Mouse (Mus musculus): ENCODE data around the gene Smim6. TPM values are rescaled to one million over a fixed set of nuclear protein-coding genes. Genes with fewer than 3 reads are reported as not detected.

The Smim6 gene
- polyA plus RNA-seq, 1 experiment from 2014 or later: 185 TPM

DNA sequence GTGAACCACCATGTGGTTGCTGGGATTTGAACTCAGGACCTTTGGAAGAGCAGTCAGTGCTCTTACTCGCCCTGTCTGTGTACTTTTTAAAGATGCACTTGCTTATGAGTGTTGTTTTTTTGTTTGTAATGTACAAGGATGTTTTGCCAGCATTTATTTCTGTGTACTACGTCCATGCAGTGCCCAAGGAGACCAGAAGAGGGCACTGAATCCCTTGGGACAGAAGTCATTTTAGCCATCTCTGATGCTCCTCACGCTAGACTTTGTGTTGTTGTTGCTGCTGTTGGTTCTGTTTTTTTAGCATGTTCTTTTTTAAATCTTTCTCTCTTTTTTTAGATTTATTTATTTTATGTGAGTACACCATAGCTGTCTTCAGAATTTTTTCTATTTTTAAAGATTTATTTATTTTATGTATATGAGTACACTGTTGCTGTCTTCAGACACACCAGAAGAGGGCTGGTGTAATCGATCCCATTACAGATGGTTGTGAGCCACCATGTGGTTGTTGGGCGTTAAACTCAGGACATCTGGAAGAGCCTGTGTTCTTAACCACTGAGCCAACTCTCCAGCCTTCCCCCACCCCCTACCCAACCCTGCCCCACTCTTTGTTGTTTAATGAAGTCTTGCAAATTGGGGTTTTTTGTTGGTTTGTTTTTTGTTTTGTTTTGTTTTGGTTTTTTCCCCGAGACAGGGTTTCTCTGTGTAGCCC lies 8.4 kb downstream of the Smim6 start:
- Histone ChIP-seq H3K27ac (replicated peaks) (no peak overlapping the region), H3K9me3 (ENCODE audit: control insufficient read depth, low read length) (no peaks in the 10 kb centered on the region), H3K4me1 (replicated peaks; ENCODE audit: control insufficient read depth, insufficient read depth) (no peaks in the 10 kb centered on the region), H3K9ac (ENCODE audit: low read length) (no peak overlapping the region), H3K27me3 (ENCODE audit: control insufficient read depth, insufficient read depth, low read length) (no peaks in the 10 kb centered on the region), H3K4me3 (ENCODE audit: low read depth, low read length) (no peak overlapping the region), H3K4me2 (replicated peaks; ENCODE audit: low read depth) (no peak overlapping the region), H3K36me3 (ENCODE audit: control insufficient read depth, insufficient read depth, low read length) (peaks cover 13% of the 10 kb centered on the region; the same call in 1 of the 2 replicates)
- TF ChIP-seq EP300 (optimal IDR thresholded peaks at IDR 0.05) (no peak), CTCF (IDR thresholded peaks at IDR 0.05; ENCODE audit: low read depth) (peak; percentile 85)
- DNase-seq (ENCODE audit: low spot score) (peak; percentile 63), ATAC-seq (ENCODE audit: low FRiP score, low TSS enrichment) (no peak)
- 42% methylated on average over 6 of the region's 6 CpGs for WGBS

DNA sequence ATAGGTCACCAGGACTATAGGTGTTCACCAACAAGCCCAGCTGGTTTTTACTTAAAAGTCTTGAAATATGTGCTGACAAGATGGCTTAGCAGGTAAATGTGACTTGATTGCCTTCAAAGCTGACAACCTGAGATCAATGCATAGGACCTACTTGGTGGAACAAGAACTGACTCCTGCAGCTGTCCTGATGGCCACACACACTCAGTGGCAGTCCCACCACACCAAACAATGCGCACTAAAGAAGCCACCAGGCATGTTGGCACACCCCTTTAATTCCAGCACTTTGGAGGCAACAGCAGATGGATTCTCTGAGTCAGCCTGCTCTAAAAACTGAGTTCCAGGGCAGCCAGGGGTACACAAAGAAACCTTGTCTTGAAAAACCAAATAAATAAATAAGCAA lies 10.2 kb downstream of the Smim6 start:
- ATAC-seq (ENCODE audit: low FRiP score, low TSS enrichment): no peak
- no peaks in the 10 kb centered on the region for H3K9me3 ChIP-seq (ENCODE audit: control insufficient read depth, low read length)
- H3K27me3 ChIP-seq (ENCODE audit: control insufficient read depth, insufficient read depth, low read length): no peaks in the 10 kb centered on the region
- no peak for DNase-seq (ENCODE audit: low spot score)
- no peak overlapping the region for H3K9ac ChIP-seq (ENCODE audit: low read length)
- H3K4me2 ChIP-seq (replicated peaks; ENCODE audit: low read depth): no peak overlapping the region
- H3K36me3 ChIP-seq (ENCODE audit: control insufficient read depth, insufficient read depth, low read length): peaks cover 10% of the 10 kb centered on the region; the same call in 1 of the 2 replicates
- no peaks in the 10 kb centered on the region for H3K4me1 ChIP-seq (replicated peaks; ENCODE audit: control insufficient read depth, insufficient read depth)
- no peak overlapping the region for H3K4me3 ChIP-seq (ENCODE audit: low read depth, low read length)
- H3K27ac ChIP-seq (replicated peaks): no peak overlapping the region
- WGBS: 96% methylated on average over 1 of the region's 1 CpGs
- TF ChIP-seq EP300 (optimal IDR thresholded peaks at IDR 0.05) (no peak), CTCF (IDR thresholded peaks at IDR 0.05; ENCODE audit: low read depth) (no peak)

DNA sequence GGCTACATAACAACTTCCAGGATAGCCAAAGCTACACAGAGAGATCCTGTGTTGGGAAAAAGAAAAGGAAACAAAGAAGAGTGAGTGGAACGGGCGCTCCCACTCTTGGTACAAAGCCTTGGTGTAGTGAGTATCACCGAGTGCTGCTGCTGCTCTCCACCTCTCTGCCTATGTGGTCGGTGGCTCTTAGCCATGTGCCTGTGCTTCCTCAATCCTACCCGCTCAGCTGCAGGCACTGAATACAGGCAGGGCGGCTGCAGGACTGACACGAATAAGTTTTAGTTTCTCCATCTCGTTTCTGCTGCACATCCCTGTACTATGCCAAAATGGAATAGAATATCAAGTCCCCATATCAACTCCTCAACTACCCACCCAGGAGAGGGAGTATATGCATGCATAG lies 17.2 kb downstream of the Smim6 start:
- 0 out of 2 replicates have a peak, but pooled peaks cover 7% of the 10 kb centered on the region for H3K36me3 ChIP-seq (ENCODE audit: control insufficient read depth, insufficient read depth, low read length)
- no peaks in the 10 kb centered on the region for H3K27me3 ChIP-seq (ENCODE audit: control insufficient read depth, insufficient read depth, low read length)
- peaks cover 9% of the 10 kb centered on the region; the same call in 1 of the 2 replicates for H3K4me1 ChIP-seq (replicated peaks; ENCODE audit: control insufficient read depth, insufficient read depth)
- no peak for TF ChIP-seq EP300 (optimal IDR thresholded peaks at IDR 0.05)
- TF ChIP-seq CTCF (IDR thresholded peaks at IDR 0.05; ENCODE audit: low read depth): no peak
- no peak overlapping the region for H3K4me3 ChIP-seq (ENCODE audit: low read depth, low read length)
- H3K9me3 ChIP-seq (ENCODE audit: control insufficient read depth, low read length): no peaks in the 10 kb centered on the region
- H3K27ac ChIP-seq (replicated peaks): no peak overlapping the region
- H3K9ac ChIP-seq (ENCODE audit: low read length): no peak overlapping the region
- ATAC-seq (ENCODE audit: low FRiP score, low TSS enrichment) (no peak), DNase-seq (ENCODE audit: low spot score) (no peak)
- H3K4me2 ChIP-seq (replicated peaks; ENCODE audit: low read depth): no peak overlapping the region
- WGBS: 79% methylated on average over 8 of the region's 8 CpGs

- TF ChIP-seq EP300 (optimal IDR thresholded peaks at IDR 0.05) (no peak), CTCF (IDR thresholded peaks at IDR 0.05; ENCODE audit: low read depth) (no peak)
- 67% methylated on average over 3 of the region's 3 CpGs for WGBS
These were observed 18.0 kb downstream of the Smim6 start for GRCm38 (mm10) chr11:115929818-115930217.

GRCm38 (mm10) chr11:115931235-115931634 lies 19.4 kb downstream of the Smim6 start:
- WGBS: 58% methylated on average over 3 of the region's 3 CpGs
- Histone ChIP-seq H3K36me3 (ENCODE audit: control insufficient read depth, insufficient read depth, low read length) (0 out of 2 replicates have a peak, but pooled peaks cover 7% of the 10 kb centered on the region), H3K27me3 (ENCODE audit: control insufficient read depth, insufficient read depth, low read length) (no peaks in the 10 kb centered on the region), H3K4me2 (replicated peaks; ENCODE audit: low read depth) (no peak overlapping the region), H3K9ac (ENCODE audit: low read length) (no peak overlapping the region), H3K27ac (replicated peaks) (no peak overlapping the region), H3K9me3 (ENCODE audit: control insufficient read depth, low read length) (no peaks in the 10 kb centered on the region), H3K4me3 (ENCODE audit: low read depth, low read length) (no peak overlapping the region), H3K4me1 (replicated peaks; ENCODE audit: control insufficient read depth, insufficient read depth) (peaks cover 13% of the 10 kb centered on the region; the same call in 1 of the 2 replicates)
- no peak for DNase-seq (ENCODE audit: low spot score)
- TF ChIP-seq CTCF (IDR thresholded peaks at IDR 0.05; ENCODE audit: low read depth) (no peak), EP300 (optimal IDR thresholded peaks at IDR 0.05) (no peak)
- ATAC-seq (ENCODE audit: low FRiP score, low TSS enrichment): no peak

More at GRCm38 (mm10) chr11:115929818-115930217, 18.0 kb downstream of the Smim6 start:
- ATAC-seq (ENCODE audit: low FRiP score, low TSS enrichment): no peak
- Histone ChIP-seq H3K4me2 (replicated peaks; ENCODE audit: low read depth) (no peak overlapping the region), H3K36me3 (ENCODE audit: control insufficient read depth, insufficient read depth, low read length) (0 out of 2 replicates have a peak, but pooled peaks cover 7% of the 10 kb centered on the region), H3K27me3 (ENCODE audit: control insufficient read depth, insufficient read depth, low read length) (no peaks in the 10 kb centered on the region), H3K4me1 (replicated peaks; ENCODE audit: control insufficient read depth, insufficient read depth) (peaks cover 13% of the 10 kb centered on the region; the same call in 1 of the 2 replicates), H3K4me3 (ENCODE audit: low read depth, low read length) (no peak overlapping the region), H3K27ac (replicated peaks) (no peak overlapping the region), H3K9me3 (ENCODE audit: control insufficient read depth, low read length) (no peaks in the 10 kb centered on the region), H3K9ac (ENCODE audit: low read length) (no peak overlapping the region)
- no peak for DNase-seq (ENCODE audit: low spot score)

DNA sequence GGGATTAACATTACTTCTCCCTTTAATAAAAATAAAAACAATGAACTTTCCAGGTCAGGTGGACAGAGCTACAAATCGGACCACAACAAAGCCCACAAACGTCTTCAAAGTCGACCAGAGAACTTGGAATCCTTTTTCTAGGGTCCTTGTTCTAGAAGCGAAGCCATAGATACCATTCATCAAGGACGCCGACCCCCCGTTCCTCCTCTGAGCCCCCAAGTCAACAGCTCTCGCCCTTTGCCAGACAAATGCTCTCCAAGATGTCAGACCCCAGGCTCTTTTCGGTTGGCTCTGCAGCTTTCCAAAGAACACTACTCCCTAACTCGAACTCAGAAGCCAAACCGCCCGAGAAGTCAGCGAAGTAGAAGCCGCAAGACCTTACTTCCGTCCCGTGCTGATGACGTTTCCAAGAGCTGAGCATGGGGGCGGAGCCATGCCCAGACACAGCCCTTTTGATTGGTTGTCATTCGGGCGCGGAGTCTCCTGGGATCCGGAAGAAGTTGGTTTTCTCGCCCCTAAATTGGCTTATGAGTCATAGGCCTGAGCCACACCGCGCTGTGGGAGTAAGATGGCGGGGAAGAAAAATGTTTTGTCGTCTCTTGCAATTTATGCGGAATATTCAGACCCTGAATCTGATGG lies 21.4 kb downstream of the Smim6 start, which contains the start of the genes Sap30bp and Recql5:
Sap30bp (plus strand) TSS at position 175 of the 639 bp plus-strand sequence.
Recql5 (minus strand) TSS at position 370 of the 639 bp plus-strand sequence.
- Histone ChIP-seq H3K4me1 (replicated peaks; ENCODE audit: control insufficient read depth, insufficient read depth) (peaks cover 13% of the 10 kb centered on the region; the same call in 1 of the 2 replicates), H3K9ac (ENCODE audit: low read length) (peak within 1 kb of the TSS; percentile 83), H3K9me3 (ENCODE audit: control insufficient read depth, low read length) (no peaks in the 10 kb centered on the region), H3K36me3 (ENCODE audit: control insufficient read depth, insufficient read depth, low read length) (peaks cover 5% of the 10 kb centered on the region; the same call in 1 of the 2 replicates), H3K27ac (replicated peaks) (peak within 1 kb of the TSS; percentile 63), H3K4me2 (replicated peaks; ENCODE audit: low read depth) (peak within 1 kb of the TSS; percentile 85), H3K27me3 (ENCODE audit: control insufficient read depth, insufficient read depth, low read length) (no peaks in the 10 kb centered on the region), H3K4me3 (ENCODE audit: low read depth, low read length) (peak within 1 kb of the TSS; percentile 70)
- ATAC-seq (ENCODE audit: low FRiP score, low TSS enrichment): peak; percentile 99
- DNase-seq (ENCODE audit: low spot score): peak; percentile 97
- TF ChIP-seq EP300 (optimal IDR thresholded peaks at IDR 0.05): no peak
- TF ChIP-seq CTCF (IDR thresholded peaks at IDR 0.05; ENCODE audit: low read depth): no peak
- under 1% methylated on average over 28 of the region's 28 CpGs for WGBS

Measured in stomach, postnatal 0 days (tissue).